In genomic region chr3:52572514-52573485, GRCm38 (mm10) we compare ENCODE assay signal across 16 mouse cellular contexts.
DNase-seq lines count a peak whose midpoint lies in the region; ATAC-seq and TF ChIP-seq lines count a peak whose summit lies in the region.
"Had no signal": no experiment of that assay in that cellular context is flagged by ENCODE, and none has a peak within 500 bp of the region (broad histone marks: within the 10 kb centered on the region; RNA-seq: fewer than 3 reads in every experiment).

No protein-coding gene starts in this region.

- no peaks in the 10 kb centered on the region for H3K27me3 ChIP-seq in forebrain, embryonic 14.5 days (replicated peaks; ENCODE audit: control insufficient read depth, insufficient read depth, low read length)
- no peaks in the 10 kb centered on the region for H3K27me3 ChIP-seq in forebrain, postnatal 0 days (ENCODE audit: insufficient read depth, low read length)
- no peaks in the 10 kb centered on the region for H3K27me3 ChIP-seq in splenic B cell, adult 2 months (ENCODE audit: control insufficient read depth, insufficient read depth, low read length, poor library complexity, severe bottlenecking)
- no peaks in the 10 kb centered on the region for H3K27me3 ChIP-seq in midbrain, embryonic 10.5 days (ENCODE audit: low read depth, poor library complexity, severe bottlenecking)
- H3K27me3 ChIP-seq: heart, embryonic 15.5 days; hindbrain, embryonic 13.5 days had no signal

- no peaks in the 10 kb centered on the region for H3K36me3 ChIP-seq in forebrain, embryonic 14.5 days (ENCODE audit: control insufficient read depth, insufficient read depth, low read length)
- H3K36me3 ChIP-seq in forebrain, postnatal 0 days (ENCODE audit: insufficient read depth): no peaks in the 10 kb centered on the region
- no peaks in the 10 kb centered on the region for H3K36me3 ChIP-seq in splenic B cell, adult 2 months (ENCODE audit: control insufficient read depth, insufficient read depth, low read length, poor library complexity, severe bottlenecking)
- H3K36me3 ChIP-seq in midbrain, embryonic 10.5 days: no peaks in the 10 kb centered on the region
- H3K36me3 ChIP-seq: G1E; heart, embryonic 15.5 days; hindbrain, embryonic 13.5 days; limb, embryonic 15.5 days had no signal

- no peak overlapping the region for H3K4me2 ChIP-seq in forebrain, embryonic 14.5 days (ENCODE audit: low read length)
- H3K4me2 ChIP-seq in forebrain, postnatal 0 days (ENCODE audit: low read depth): no peak overlapping the region
- H3K4me2 ChIP-seq: heart, embryonic 15.5 days; hindbrain, embryonic 13.5 days; limb, embryonic 15.5 days had no signal

- DNase-seq in forebrain, embryonic 14.5 days (ENCODE audit: low spot score): peak; percentile 45
- no peak for DNase-seq in forebrain, postnatal 0 days
- DNase-seq in B cell, adult 2 months: peak; percentile 74 to 77
- peak; percentile 57 for DNase-seq in brain, embryonic 14.5 days (ENCODE audit: low read depth)
- DNase-seq in splenic B cell, adult 2 months (ENCODE audit: low read depth, low spot score): peak; percentile 76
- DNase-seq in midbrain, embryonic 10.5 days (ENCODE audit: low spot score): no peak
- no peak for DNase-seq in left cerebral cortex, postnatal 14 days (ENCODE audit: low spot score in 2 of 2)
- DNase-seq in right cerebral cortex, postnatal 25 days: no peak
- DNase-seq: cerebellum, adult 2 months; kidney, adult 8-10 months; lung, adult 2 months had no signal

- intact Hi-C loops in left cerebral cortex, postnatal 14 days (cut with DNase I): no loop called here

- H3K4me1 ChIP-seq in forebrain, embryonic 14.5 days (ENCODE audit: control insufficient read depth, insufficient read depth, low read length): peaks cover 7% of the 10 kb centered on the region; the same call in 1 of the 2 replicates
- no peaks in the 10 kb centered on the region for H3K4me1 ChIP-seq in forebrain, postnatal 0 days (ENCODE audit: insufficient read depth)
- no peaks in the 10 kb centered on the region for H3K4me1 ChIP-seq in midbrain, embryonic 10.5 days
- H3K4me1 ChIP-seq: heart, embryonic 15.5 days had no signal

- H3K27ac ChIP-seq in forebrain, embryonic 14.5 days (ENCODE audit: low read depth, low read length): no peak overlapping the region
- no peak overlapping the region for H3K27ac ChIP-seq in forebrain, postnatal 0 days (ENCODE audit: low read depth, low read length)
- no peak overlapping the region for H3K27ac ChIP-seq in midbrain, embryonic 10.5 days (replicated peaks)
- H3K27ac ChIP-seq: heart, embryonic 15.5 days; hindbrain, embryonic 13.5 days; limb, embryonic 15.5 days had no signal

- H3K9ac ChIP-seq in forebrain, embryonic 14.5 days (ENCODE audit: low read length): no peak overlapping the region
- H3K9ac ChIP-seq in forebrain, postnatal 0 days: no peak overlapping the region
- H3K9ac ChIP-seq: heart, embryonic 15.5 days; hindbrain, embryonic 13.5 days; limb, embryonic 15.5 days had no signal

- TF ChIP-seq POLR2A in brain, embryonic 14.5 days (IDR thresholded peaks at IDR 0.05; ENCODE audit: borderline replicate concordance, extremely low read depth, insufficient read depth, insufficient read length, poor library complexity, severe bottlenecking): no peak

- ATAC-seq in forebrain, embryonic 14.5 days: no peak
- ATAC-seq in forebrain, postnatal 0 days: no peak; the same call in 1 of the 2 replicates

- H3K4me3 ChIP-seq in forebrain, embryonic 14.5 days (ENCODE audit: low read depth, low read length): no peak overlapping the region
- H3K4me3 ChIP-seq in forebrain, postnatal 0 days (ENCODE audit: low read depth, low read length): no peak overlapping the region
- no peak overlapping the region for H3K4me3 ChIP-seq in midbrain, embryonic 10.5 days
- H3K4me3 ChIP-seq: heart, embryonic 15.5 days; hindbrain, embryonic 13.5 days; limb, embryonic 15.5 days; megakaryocyte, embryonic 14.5 days had no signal

- WGBS in forebrain, embryonic 14.5 days: 61% methylated on average over 11 of the region's 11 CpGs
- 64% methylated on average over 11 of the region's 11 CpGs for WGBS in forebrain, postnatal 0 days
- WGBS in midbrain, embryonic 10.5 days: 89% methylated on average over 11 of the region's 11 CpGs

- no peak for TF ChIP-seq CTCF in forebrain, postnatal 0 days (IDR thresholded peaks at IDR 0.05; ENCODE audit: low read depth)
- no peak for TF ChIP-seq CTCF in brain, embryonic 14.5 days (IDR thresholded peaks at IDR 0.05; ENCODE audit: borderline replicate concordance, extremely low read depth, insufficient read depth, insufficient read length)

- H3K9me3 ChIP-seq in forebrain, embryonic 14.5 days (replicated peaks; ENCODE audit: control insufficient read depth, low read length): no peaks in the 10 kb centered on the region
- H3K9me3 ChIP-seq in forebrain, postnatal 0 days (ENCODE audit: low read length): no peaks in the 10 kb centered on the region
- H3K9me3 ChIP-seq in midbrain, embryonic 10.5 days (replicated peaks): no peaks in the 10 kb centered on the region
- H3K9me3 ChIP-seq: heart, embryonic 15.5 days; hindbrain, embryonic 13.5 days; limb, embryonic 15.5 days had no signal

Comparison
In these comparisons a context has a peak if more than half of its experiments do, and no peak if none do; other contexts are left out.
1. DNase-seq: peak in forebrain, embryonic 14.5 days (single experiment), B cell, adult 2 months (2 of 2), brain, embryonic 14.5 days (single experiment) and splenic B cell, adult 2 months (single experiment); none in forebrain, postnatal 0 days (single experiment), midbrain, embryonic 10.5 days (single experiment), left cerebral cortex, postnatal 14 days (0 of 2) and right cerebral cortex, postnatal 25 days (single experiment).